In the genomic region with DNA sequence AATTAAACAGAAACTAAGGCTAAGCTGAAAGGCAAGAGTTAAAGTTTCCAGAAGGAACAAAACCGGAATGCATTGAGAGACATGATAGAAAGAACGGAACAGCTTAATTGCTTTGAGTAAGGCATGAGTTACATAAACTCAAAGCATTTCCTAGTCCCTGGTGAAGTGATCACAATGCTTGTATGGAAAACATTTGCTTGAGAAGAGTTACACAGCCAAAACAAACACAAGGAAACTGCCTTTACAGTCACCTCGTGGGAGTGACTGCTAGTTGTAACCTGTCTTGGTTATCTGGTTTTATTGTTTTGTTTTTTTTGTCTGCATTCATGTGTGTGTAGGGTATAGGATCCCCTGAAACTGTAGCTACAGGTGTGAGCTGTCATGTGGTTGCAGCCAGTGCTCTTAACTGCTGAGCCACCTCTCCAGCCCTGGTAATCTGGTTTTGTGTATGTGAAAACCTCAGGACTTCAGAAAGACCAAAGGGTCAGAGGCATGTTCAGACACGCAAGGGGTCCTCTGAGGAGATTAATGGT, we compare ENCODE assay signal across 27 mouse cellular contexts. TPM values are rescaled to one million over a fixed set of nuclear protein-coding genes. Genes with fewer than 3 reads are reported as not detected.
A peak's percentile ranks its signal among the peaks of the same experiment; 100 is the strongest.
DNase-seq lines count a peak whose midpoint lies in the region; ATAC-seq and TF ChIP-seq lines count a peak whose summit lies in the region.
"Had no signal": no experiment of that assay in that cellular context is flagged by ENCODE, and none has a peak within 500 bp of the region (broad histone marks: within the 10 kb centered on the region; RNA-seq: fewer than 3 reads in every experiment).

No protein-coding gene starts in this region.

- no peaks in the 10 kb centered on the region for H3K27me3 ChIP-seq in kidney, embryonic 14.5 days (ENCODE audit: control insufficient read depth, insufficient read depth, low read length)
- H3K27me3 ChIP-seq in kidney, adult 2 months (replicated peaks; ENCODE audit: control insufficient read depth, insufficient read depth, low read length): no peaks in the 10 kb centered on the region
- no peaks in the 10 kb centered on the region for H3K27me3 ChIP-seq in kidney, postnatal 0 days (ENCODE audit: insufficient read depth, low read length)
- H3K27me3 ChIP-seq: embryonic facial prominence, embryonic 12.5 days; forebrain, embryonic 13.5 days; hindbrain, embryonic 12.5 days; hindbrain, embryonic 15.5 days had no signal

- no peaks in the 10 kb centered on the region for H3K36me3 ChIP-seq in kidney, embryonic 14.5 days (ENCODE audit: control insufficient read depth, insufficient read depth, low read length)
- H3K36me3 ChIP-seq in kidney, adult 2 months (ENCODE audit: control insufficient read depth, insufficient read depth, low read length): no peaks in the 10 kb centered on the region
- no peaks in the 10 kb centered on the region for H3K36me3 ChIP-seq in kidney, postnatal 0 days (ENCODE audit: insufficient read depth, low read length)
- H3K36me3 ChIP-seq: embryonic facial prominence, embryonic 12.5 days; forebrain, embryonic 10.5 days; hindbrain, embryonic 12.5 days; hindbrain, embryonic 15.5 days had no signal

- no peak overlapping the region for H3K4me2 ChIP-seq in kidney, embryonic 14.5 days (replicated peaks; ENCODE audit: low read depth, low read length)
- no peak overlapping the region for H3K4me2 ChIP-seq in kidney, postnatal 0 days (ENCODE audit: low read length)
- H3K4me2 ChIP-seq: embryonic facial prominence, embryonic 12.5 days; forebrain, embryonic 13.5 days; heart, embryonic 11.5 days; hindbrain, embryonic 12.5 days; hindbrain, embryonic 15.5 days had no signal

- peak; percentile 64; the same call in 1 of the 2 replicates for ATAC-seq in kidney, embryonic 14.5 days (ENCODE audit: low FRiP score, low TSS enrichment)
- no peak for ATAC-seq in kidney, postnatal 0 days (replicated peaks; ENCODE audit: low FRiP score, low read depth)
- ATAC-seq: CD4-positive, CD25-positive, alpha-beta regulatory T cell, adult 4 months; forebrain, embryonic 13.5 days; forebrain, embryonic 16.5 days had no signal

- TF ChIP-seq POLR2A in kidney, adult 2 months (IDR thresholded peaks at IDR 0.05; ENCODE audit: low read depth, low read length): no peak

- H3K9ac ChIP-seq in kidney, embryonic 14.5 days (ENCODE audit: low read depth, low read length): no peak overlapping the region
- H3K9ac ChIP-seq in kidney, postnatal 0 days (ENCODE audit: low read depth, low read length): no peak overlapping the region
- H3K9ac ChIP-seq: embryonic facial prominence, embryonic 12.5 days; forebrain, embryonic 13.5 days; hindbrain, embryonic 12.5 days; hindbrain, embryonic 15.5 days had no signal

- H3K27ac ChIP-seq in kidney, embryonic 14.5 days (ENCODE audit: low read depth, low read length): no peak overlapping the region
- no peak overlapping the region for H3K27ac ChIP-seq in kidney, adult 2 months (ENCODE audit: insufficient read depth, low read depth, low read length)
- no peak overlapping the region for H3K27ac ChIP-seq in kidney, postnatal 0 days
- H3K27ac ChIP-seq: embryonic facial prominence, embryonic 12.5 days; forebrain, embryonic 10.5 days; forebrain, embryonic 13.5 days; gastrocnemius, adult 2 months; heart, adult 2 months; hindbrain, embryonic 12.5 days; hindbrain, embryonic 15.5 days had no signal

- DNase-seq in kidney, adult 2 months: no peak
- DNase-seq in kidney, postnatal 0 days (ENCODE audit: low spot score): peak; percentile 71
- no peak for DNase-seq in kidney, postnatal 36 days
- DNase-seq in gonadal fat pad, adult 2 months (ENCODE audit: low read depth): peak; percentile 75
- no peak for DNase-seq in retina, postnatal 1 day
- DNase-seq: adrenal gland, adult 8-10 months; adrenal gland, postnatal 25 days; cerebellum, adult 11-12 months; cerebellum, adult 8-10 months; cerebellum, postnatal 10 days; cerebellum, postnatal 36 days; embryo, embryonic 11 days; gastrocnemius, adult 2 months; gastrocnemius, postnatal 14 days; heart, adult 2 months had no signal

- H3K9me3 ChIP-seq in kidney, embryonic 14.5 days (ENCODE audit: control insufficient read depth, low read length): peaks cover 3% of the 10 kb centered on the region; the same call in 1 of the 2 replicates
- H3K9me3 ChIP-seq in kidney, postnatal 0 days (replicated peaks; ENCODE audit: low read length): no peaks in the 10 kb centered on the region
- H3K9me3 ChIP-seq: forebrain, embryonic 13.5 days; hindbrain, embryonic 12.5 days; hindbrain, embryonic 15.5 days had no signal

- WGBS in kidney, embryonic 14.5 days: 26% methylated on average over 4 of the region's 4 CpGs
- WGBS in kidney, adult 2 months: 34% methylated on average over 4 of the region's 4 CpGs
- 27% methylated on average over 4 of the region's 4 CpGs for WGBS in kidney, postnatal 0 days

- TF ChIP-seq CTCF in kidney, adult 2 months (conservative IDR thresholded peaks at IDR 0.05; ENCODE audit: insufficient read depth, insufficient read length, low read depth, low read length): no peak
- no peak for TF ChIP-seq CTCF in kidney, postnatal 0 days (IDR thresholded peaks at IDR 0.05; ENCODE audit: low read depth)

- H3K4me3 ChIP-seq in kidney, embryonic 14.5 days (ENCODE audit: low read length): no peak overlapping the region
- no peak overlapping the region for H3K4me3 ChIP-seq in kidney, adult 2 months (ENCODE audit: insufficient read depth, low read depth, low read length)
- no peak overlapping the region for H3K4me3 ChIP-seq in kidney, postnatal 0 days (replicated peaks; ENCODE audit: low read depth, low read length)
- H3K4me3 ChIP-seq: embryonic facial prominence, embryonic 12.5 days; erythroblast, embryonic 14.5 days; forebrain, embryonic 10.5 days; forebrain, embryonic 13.5 days; gastrocnemius, adult 2 months; heart, adult 2 months; hindbrain, embryonic 12.5 days; hindbrain, embryonic 15.5 days had no signal

- no peaks in the 10 kb centered on the region for H3K4me1 ChIP-seq in kidney, embryonic 14.5 days (ENCODE audit: control insufficient read depth, insufficient read depth, low read length)
- H3K4me1 ChIP-seq in kidney, adult 2 months (ENCODE audit: control insufficient read depth, insufficient read depth, low read length): no peaks in the 10 kb centered on the region
- no peaks in the 10 kb centered on the region for H3K4me1 ChIP-seq in kidney, postnatal 0 days (replicated peaks; ENCODE audit: insufficient read depth, low read length)
- H3K4me1 ChIP-seq: embryonic facial prominence, embryonic 12.5 days; forebrain, embryonic 10.5 days; forebrain, embryonic 13.5 days; hindbrain, embryonic 12.5 days; hindbrain, embryonic 15.5 days had no signal

RNA-seq across cellular contexts. Expression of gene Vinac1, which starts 4.5 kb away (rescaled TPM):
- polyA plus RNA-seq in kidney, embryonic 14.5 days (2014; fragmentation: Nextera tagmentation; extraction: Ambion mirVana): not detected in 2 replicates
- 0.03 and 0.08 TPM in 2 replicates for polyA plus RNA-seq in kidney, adult 2 months (2012; rRNA removed)
- polyA plus RNA-seq in kidney, postnatal 0 days (2015; fragmentation: Nextera tagmentation; extraction: Ambion mirVana): 0.05 and 0.11 TPM in 2 replicates
- 0.18 and 0.19 TPM in 2 replicates for polyA plus RNA-seq in gonadal fat pad, adult 2 months (2012; rRNA removed)
- polyA plus RNA-seq: C2C12; CD4-positive, CD25-positive, alpha-beta regulatory T cell, adult 4 months; erythroblast, embryonic 14.5 days; heart, embryonic 11.5 days; heart, postnatal 0 days had no signal

RNA-seq across cellular contexts. Expression of gene Ttl, which starts 13.2 kb away (rescaled TPM):
- polyA plus RNA-seq in kidney, embryonic 14.5 days (2014; fragmentation: Nextera tagmentation; extraction: Ambion mirVana): 12.2 and 20.5 TPM in 2 replicates
- polyA plus RNA-seq in kidney, adult 2 months (2012; rRNA removed): 6.3 and 6.6 TPM in 2 replicates
- polyA plus RNA-seq in kidney, postnatal 0 days (2015; fragmentation: Nextera tagmentation; extraction: Ambion mirVana): 9.7 and 10.0 TPM in 2 replicates
- polyA plus RNA-seq in gonadal fat pad, adult 2 months (2012; rRNA removed): 4.8 and 6.4 TPM in 2 replicates

RNA-seq across cellular contexts. Expression of gene Polr1b, which starts 48.3 kb away (rescaled TPM):
- polyA plus RNA-seq in kidney, embryonic 14.5 days (2014; fragmentation: Nextera tagmentation; extraction: Ambion mirVana): 12.8 and 31.1 TPM in 2 replicates
- 16.7 and 17.3 TPM in 2 replicates for polyA plus RNA-seq in kidney, adult 2 months (2012; rRNA removed)
- polyA plus RNA-seq in kidney, postnatal 0 days (2015; fragmentation: Nextera tagmentation; extraction: Ambion mirVana): 17.4 and 19.5 TPM in 2 replicates
- polyA plus RNA-seq in gonadal fat pad, adult 2 months (2012; rRNA removed): 17.4 and 18.6 TPM in 2 replicates

Comparison
In these comparisons a context has a peak if more than half of its experiments do, and no peak if none do; other contexts are left out.
1. DNase-seq: peak in kidney, postnatal 0 days (single experiment) and gonadal fat pad, adult 2 months (single experiment); none in kidney, adult 2 months (single experiment), kidney, postnatal 36 days (0 of 2) and retina, postnatal 1 day (single experiment).